Mouse (Mus musculus) bone marrow, adult 2 months (tissue): ENCODE data around the gene Tmem170b. TPM values are rescaled to one million over a fixed set of nuclear protein-coding genes. Genes with fewer than 3 reads are reported as not detected.
"Not testable (repeated sequence)": the region's sequence is repeated elsewhere in the genome, so short reads cannot be mapped to it uniquely, and the experiment has no call there.

Experiments used
- H3K27ac ChIP-seq: fragments of 200-500 bp; 2 replicates; pipeline ENCODE4 v1.5.1; 2012; ENCODE audit warnings: low read depth, mild to moderate bottlenecking, control low read depth, inconsistent platforms, low read length; ENCODE audit not compliant: control insufficient read depth, poor library complexity, insufficient read depth
- H3K4me1 ChIP-seq: fragments of 200-500 bp; 2 replicates; pipeline ENCODE4 v1.6.1; 2011; ENCODE audit warnings: low read length; ENCODE audit not compliant: control insufficient read depth, insufficient read depth
- H3K4me3 ChIP-seq: fragments of 200-500 bp; replicated peaks from 2 replicates; pipeline ENCODE3; 2011; ENCODE audit warnings: mild to moderate bottlenecking, low read depth, low read length, control low read depth; ENCODE audit not compliant: control insufficient read depth
- CTCF ChIP-seq: fragments of 200-500 bp; IDR thresholded peaks from 2 replicates; pipeline ENCODE4 v1.5.1; 2011; ENCODE audit warnings: low read length, control low read depth; ENCODE audit not compliant: control insufficient read depth, insufficient read depth
- POLR2A ChIP-seq: fragments of 200-500 bp; IDR thresholded peaks from 2 replicates; pipeline ENCODE4 v1.6.1; 2011; ENCODE audit warnings: low read depth, mild to moderate bottlenecking, control low read depth, low read length, borderline replicate concordance; ENCODE audit not compliant: control insufficient read depth
- WGBS: fragments of 180-500 bp; shearing (Covaris S2); methylation state at CpG from one replicate; pipeline ENCODE4 v1.1.7; 2018; 5-methylcytosine and 5-hydroxymethylcytosine counted together
- polyA plus RNA-seq: library from polyadenylated mRNA; stranded (reverse); fragments of >200 nt; gene quantifications from 2 replicates; pipeline ENCODE4 v1.2.4, GENCODE M21; 2011; ENCODE audit warnings: low replicate concordance; ENCODE audit not compliant: missing spikeins, insufficient read depth, insufficient read length

Tmem170b gene
- polyA plus RNA-seq, 1 experiment, result 7.1 TPM

DNA sequence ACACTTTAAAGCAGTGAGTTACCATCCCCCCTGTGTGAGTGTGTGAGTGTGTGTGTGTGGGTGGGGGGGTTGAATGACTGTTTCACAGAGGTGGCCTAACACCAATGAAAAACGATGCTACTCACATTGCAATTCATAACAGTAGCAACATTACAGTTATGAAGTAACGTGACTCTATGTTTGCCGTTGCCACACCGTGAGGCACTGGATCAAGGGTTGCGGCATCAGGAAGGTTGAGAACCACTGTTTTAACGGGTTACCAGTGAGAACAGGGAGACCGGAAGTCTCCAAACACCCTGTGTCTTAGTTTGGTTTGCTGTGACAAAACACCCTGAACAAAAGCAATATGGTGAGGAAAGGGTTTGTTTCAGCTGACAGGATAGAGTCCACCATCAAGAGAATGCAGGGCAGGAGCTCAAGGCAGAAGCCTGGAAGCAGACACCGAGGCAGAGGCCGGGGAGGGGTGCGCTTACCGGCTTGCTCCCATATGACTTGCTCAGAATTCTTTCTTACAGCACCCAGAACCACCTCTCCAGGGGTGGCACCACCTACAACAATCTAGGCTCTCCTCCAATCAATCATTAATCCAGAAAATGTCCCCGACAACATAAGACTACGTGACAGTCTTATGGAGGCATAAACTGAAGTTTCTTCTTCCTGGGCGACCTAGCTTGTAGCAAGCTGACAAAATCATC is 57.9 kb downstream of the Tmem170b start:
- WGBS, result 61% methylated on average over 14 of the region's 14 CpGs
- no peak overlapping the region for H3K4me3 ChIP-seq
- peak overlapping the region; percentile 47 for H3K27ac ChIP-seq
- TF ChIP-seq CTCF, result no peak
- TF ChIP-seq POLR2A, result no peak
- peaks cover 4% of the 10 kb centered on the region; the same call in 1 of the 2 replicates for H3K4me1 ChIP-seq

DNA sequence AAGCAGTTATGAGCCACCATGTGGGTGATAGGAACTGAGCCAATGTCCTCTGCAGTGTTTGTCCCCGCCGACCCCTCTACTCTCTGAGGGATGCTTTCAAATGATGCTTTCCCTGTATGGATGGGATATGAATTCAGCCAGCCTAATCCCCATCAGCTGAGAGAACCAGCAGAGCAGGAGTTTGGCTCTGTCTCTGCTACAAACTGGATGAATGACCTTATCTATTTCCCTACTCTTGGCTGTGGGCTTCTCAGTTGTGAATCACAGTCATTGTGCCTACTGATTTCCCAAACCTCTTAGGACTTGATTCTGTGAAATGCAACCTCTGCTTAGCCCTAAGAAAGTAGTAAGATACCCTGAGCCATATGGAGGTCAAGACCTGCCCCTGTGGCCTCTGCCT is 64.2 kb downstream of the Tmem170b start:
- TF ChIP-seq CTCF, result no peak
- TF ChIP-seq POLR2A, result no peak
- Histone ChIP-seq H3K4me1 (peaks cover 1% of the 10 kb centered on the region; the same call in 1 of the 2 replicates), H3K4me3 (no peak overlapping the region), H3K27ac (no peak overlapping the region)
- 81% methylated on average over 2 of the region's 2 CpGs for WGBS

DNA sequence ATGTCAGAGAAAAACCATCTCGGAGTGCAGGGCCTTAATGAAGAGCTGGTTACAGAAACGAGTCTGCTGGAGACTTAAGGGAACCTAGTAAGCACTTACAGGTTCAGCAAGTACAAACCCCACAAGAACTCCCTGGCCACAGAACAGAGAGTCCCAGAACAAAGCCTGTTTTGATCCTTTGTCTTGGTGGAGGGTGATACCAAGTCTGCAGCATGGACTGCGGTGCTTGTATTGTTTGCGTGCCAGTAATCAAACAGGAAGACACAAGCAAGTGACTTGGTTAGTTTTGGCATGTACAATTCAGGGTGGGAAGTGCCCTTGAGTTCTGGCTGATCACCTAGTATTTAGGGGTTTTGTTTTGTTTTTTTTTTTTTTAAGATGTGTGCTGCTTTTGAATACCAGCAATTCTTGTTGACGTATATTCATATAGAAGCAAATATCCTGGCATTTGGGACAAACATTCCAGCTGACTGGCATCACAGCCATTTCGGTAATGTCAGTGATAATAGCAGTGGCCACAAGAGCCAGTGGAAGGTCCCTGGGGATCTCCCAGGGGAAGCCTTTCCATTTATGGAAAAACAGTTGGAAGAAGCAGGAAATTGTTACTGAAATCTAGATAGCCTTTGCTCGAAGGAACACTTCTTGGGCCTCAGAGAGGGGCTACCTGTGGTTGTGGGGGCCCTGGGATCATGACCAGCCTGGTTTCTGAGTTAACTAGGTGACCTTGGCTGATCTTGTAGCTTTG is 64.9 kb downstream of the Tmem170b start:
- TF ChIP-seq POLR2A (no peak), CTCF (no peak)
- Histone ChIP-seq H3K4me1 (peaks cover 1% of the 10 kb centered on the region; the same call in 1 of the 2 replicates), H3K27ac (no peak overlapping the region), H3K4me3 (no peak overlapping the region)
- WGBS, result 71% methylated on average over 7 of the region's 7 CpGs

DNA sequence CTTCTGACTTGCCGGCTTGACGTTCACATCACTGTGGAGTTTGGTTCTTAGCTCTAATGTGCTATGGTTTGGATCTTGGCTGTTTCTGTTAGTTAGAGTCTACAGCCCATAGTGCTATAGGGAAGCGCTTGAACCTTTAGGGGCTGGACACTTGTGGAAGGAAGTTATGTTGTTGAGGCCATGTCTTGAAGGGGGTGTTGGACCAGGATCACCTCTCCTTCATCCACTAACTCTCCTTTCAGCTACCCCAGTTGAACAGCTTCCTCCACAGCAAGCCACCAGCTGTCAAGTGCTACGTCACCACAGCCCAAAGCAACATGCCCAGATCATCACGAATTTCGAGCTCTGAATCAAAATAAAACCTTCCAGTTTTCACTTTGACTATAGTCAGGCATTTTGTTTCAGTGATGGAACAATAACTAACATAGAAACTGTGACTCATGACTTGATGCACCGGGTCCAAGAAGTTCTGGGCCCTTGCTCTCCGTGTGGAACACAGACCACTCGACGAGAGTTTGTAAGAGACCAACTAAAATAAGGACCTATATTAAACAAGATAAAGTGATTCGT is 65.5 kb downstream of the Tmem170b start:
- H3K4me3 ChIP-seq, result no peak overlapping the region
- peaks cover 1% of the 10 kb centered on the region; the same call in 1 of the 2 replicates for H3K4me1 ChIP-seq
- H3K27ac ChIP-seq, result no peak overlapping the region
- 81% methylated on average over 11 of the region's 11 CpGs for WGBS
- no peak for TF ChIP-seq CTCF
- no peak for TF ChIP-seq POLR2A

DNA sequence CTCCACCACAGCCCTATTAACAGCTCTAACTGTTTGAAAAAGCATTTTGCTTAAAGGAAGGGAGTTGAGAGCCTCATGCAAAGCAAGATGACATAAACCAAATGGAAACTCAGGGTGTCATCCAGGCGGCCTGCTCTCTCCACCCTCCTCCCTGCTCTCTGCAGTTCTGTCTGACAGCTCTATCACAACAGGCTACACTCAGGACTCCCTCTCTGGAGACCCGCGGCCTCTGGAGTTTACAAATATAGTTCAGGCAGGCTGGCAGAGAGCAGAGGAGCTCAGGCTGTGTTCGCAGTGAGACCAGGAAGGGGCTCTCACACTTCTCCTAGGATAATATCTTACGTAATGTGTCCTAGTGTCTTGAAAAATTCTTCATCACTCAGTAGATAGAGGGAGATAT is 67.2 kb downstream of the Tmem170b start:
- H3K4me3 ChIP-seq, H3K27ac ChIP-seq, H3K4me1 ChIP-seq: not testable (repeated sequence)
- 54% methylated on average over 5 of the region's 5 CpGs for WGBS

DNA sequence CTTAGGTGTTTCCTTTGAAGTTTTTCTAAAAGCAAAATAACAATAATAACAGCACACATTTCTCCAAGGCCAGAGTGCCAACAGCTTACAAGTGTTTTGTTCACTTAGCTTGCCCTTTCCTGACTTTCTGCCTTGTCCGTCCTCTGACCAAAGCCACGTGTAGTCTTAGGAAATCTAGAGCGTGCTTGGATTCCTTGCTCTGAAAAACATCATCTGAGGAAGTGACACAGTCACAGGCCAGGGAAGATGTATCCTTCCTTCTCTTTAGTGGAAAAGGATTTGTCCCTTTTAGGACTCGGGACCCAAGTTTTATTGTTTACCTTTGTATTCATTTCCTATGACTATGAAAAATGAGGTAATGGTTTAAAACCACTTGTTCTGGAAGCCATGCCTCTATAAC is 67.8 kb downstream of the Tmem170b start:
- TF ChIP-seq CTCF (no peak), POLR2A (no peak)
- 51% methylated on average over 4 of the region's 4 CpGs for WGBS
- H3K4me1 ChIP-seq, result peaks cover 1% of the 10 kb centered on the region; the same call in 1 of the 2 replicates
- no peak overlapping the region for H3K27ac ChIP-seq
- no peak overlapping the region for H3K4me3 ChIP-seq

DNA sequence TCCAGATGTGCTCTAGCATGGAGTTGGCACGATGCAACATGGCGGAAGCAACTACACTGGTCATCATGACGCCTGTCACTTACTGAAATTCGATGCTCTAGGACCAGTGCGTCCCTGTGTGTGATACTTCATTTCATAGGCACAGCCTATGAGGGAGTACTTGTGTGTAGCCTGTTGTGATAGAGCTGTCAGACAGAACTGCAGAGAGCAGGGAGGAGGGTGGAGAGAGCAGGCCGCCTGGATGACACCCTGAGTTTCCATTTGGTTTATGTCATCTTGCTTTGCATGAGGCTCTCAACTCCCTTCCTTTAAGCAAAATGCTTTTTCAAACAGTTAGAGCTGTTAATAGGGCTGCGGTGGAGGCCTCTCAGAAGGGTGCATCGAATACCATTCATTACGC is 68.9 kb downstream of the Tmem170b start:
- not testable (repeated sequence) for H3K27ac ChIP-seq, H3K4me3 ChIP-seq
- WGBS, result 91% methylated on average over 9 of the region's 9 CpGs

DNA sequence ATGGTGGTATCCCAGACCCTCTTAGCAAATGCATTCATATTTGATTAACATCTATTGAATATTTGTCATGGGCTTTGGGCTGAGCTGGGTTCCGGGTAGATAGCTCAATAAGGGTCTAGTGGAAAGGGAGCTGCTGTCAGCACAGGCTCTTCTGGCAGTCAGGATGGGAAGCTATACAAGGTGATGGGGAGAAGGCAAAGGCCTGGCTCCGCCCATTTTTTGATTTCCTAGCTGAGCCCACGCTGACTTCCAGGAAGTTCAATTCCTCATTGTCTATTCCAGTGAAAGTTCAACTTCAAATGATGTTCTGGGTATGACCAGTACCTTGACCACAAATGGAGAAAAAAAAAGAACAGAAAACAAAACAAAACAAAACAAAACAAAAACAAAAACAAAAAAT is 69.8 kb downstream of the Tmem170b start:
- WGBS, result 83% methylated on average over 3 of the region's 3 CpGs

More for the DNA sequence above, 68.9 kb downstream of the Tmem170b start:
- H3K4me1 ChIP-seq, result not testable (repeated sequence)

More for the DNA sequence above, 69.8 kb downstream of the Tmem170b start:
- TF ChIP-seq CTCF, result no peak
- no peak for TF ChIP-seq POLR2A
- no peak overlapping the region for H3K4me3 ChIP-seq
- no peak overlapping the region for H3K27ac ChIP-seq
- no peaks in the 10 kb centered on the region for H3K4me1 ChIP-seq
